Mouse (Mus musculus) C2C12 (cell line): ENCODE measurements around the gene Gm20422. TPM values are rescaled to one million over a fixed set of nuclear protein-coding genes. Genes with fewer than 3 reads are reported as not detected.

Experiments
- H3K27me3 ChIP-seq: one replicate; pipeline ENCODE4 v1.6.1; 2011; ENCODE audit not compliant: control insufficient read depth, insufficient read depth, insufficient read length
- H3K36me3 ChIP-seq: one replicate; pipeline ENCODE4 v1.6.1; 2011; ENCODE audit not compliant: control insufficient read depth, insufficient read depth
- H3K4me3 ChIP-seq: one replicate; pipeline ENCODE4 v1.5.1; 2011; ENCODE audit warnings: mild to moderate bottlenecking, control low read depth; ENCODE audit not compliant: poor library complexity, insufficient read depth, severe bottlenecking
- H3K79me2 ChIP-seq: one replicate; pipeline ENCODE4 v1.6.1; 2011; ENCODE audit not compliant: control insufficient read depth, insufficient read depth
- H3K79me3 ChIP-seq: one replicate; pipeline ENCODE4 v1.6.1; 2011; ENCODE audit warnings: low read depth, control low read depth
- H3ac ChIP-seq: one replicate; pipeline ENCODE3; 2011; ENCODE audit warnings: low read depth; ENCODE audit not compliant: control insufficient read depth, insufficient read length
- CEBPB ChIP-seq: IDR thresholded peaks from one replicate; pipeline ENCODE4 v1.6.1; 2011; ENCODE audit warnings: low read depth, mild to moderate bottlenecking, control low read depth, moderate library complexity
- CTCF ChIP-seq: IDR thresholded peaks from one replicate; pipeline ENCODE4 v1.5.1; 2011; ENCODE audit not compliant: control insufficient read depth, insufficient read depth, insufficient read length
- FOSL1 ChIP-seq: IDR thresholded peaks from one replicate; pipeline ENCODE4 v1.8.0; 2011; ENCODE audit warnings: mild to moderate bottlenecking, low read length; ENCODE audit not compliant: poor library complexity, insufficient read depth, severe bottlenecking
- MAX ChIP-seq: IDR thresholded peaks from one replicate; pipeline ENCODE4 v1.6.1; 2011; ENCODE audit warnings: mild to moderate bottlenecking, control low read depth
- MYOD1 ChIP-seq: IDR thresholded peaks from one replicate; pipeline ENCODE4 v1.6.1; 2011; ENCODE audit warnings: low read depth; ENCODE audit not compliant: control insufficient read depth, insufficient read length
- MYOG ChIP-seq: IDR thresholded peaks from one replicate; pipeline ENCODE4 v1.6.1; 2011; ENCODE audit not compliant: control insufficient read depth, insufficient read length; ENCODE audit errors: extremely low read depth
- USF1 ChIP-seq: IDR thresholded peaks from one replicate; pipeline ENCODE4 v1.6.1; 2011; ENCODE audit warnings: low read depth, mild to moderate bottlenecking, control low read depth, moderate library complexity
- polyA plus RNA-seq: library from polyadenylated mRNA; unstranded; fragments of >200 nt; fragmentation: generic; extraction: Trizol; gene quantifications from one replicate; pipeline ENCODE4 v1.2.1, GENCODE M21; 2012; ENCODE audit warnings: missing spikeins

Gene Gm20422
- polyA plus RNA-seq, 1 experiment: 0.28 TPM

DNA sequence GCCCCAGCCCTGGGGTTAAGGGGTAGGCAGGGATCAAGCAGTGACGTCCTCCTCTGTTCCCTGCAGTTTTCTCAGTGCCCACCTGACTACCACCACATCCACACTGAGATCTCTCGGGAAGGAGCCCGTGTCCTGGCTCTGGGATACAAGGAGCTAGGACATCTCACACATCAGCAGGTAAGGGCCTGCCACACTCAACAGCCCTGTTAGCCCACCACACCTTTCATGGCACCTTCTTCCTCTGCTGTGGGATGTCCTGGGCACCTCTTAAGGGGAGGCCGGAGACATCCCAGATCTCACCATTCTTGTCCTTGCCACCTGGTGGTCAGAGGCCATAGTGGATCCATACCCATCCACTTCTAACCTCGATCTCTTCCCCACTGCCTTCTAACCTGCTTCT is 25.3 kb upstream of the Gm20422 start:
- no peaks in the 10 kb centered on the region for H3K27me3 ChIP-seq
- H3K36me3 ChIP-seq: peaks cover 88% of the 10 kb centered on the region
- H3K4me3 ChIP-seq: no peak overlapping the region
- TF ChIP-seq MYOD1 (no peak), FOSL1 (no peak), CEBPB (no peak), USF1 (no peak), CTCF (no peak), MYOG (no peak), MAX (no peak)
- no peak overlapping the region for H3ac ChIP-seq
- no peaks in the 10 kb centered on the region for H3K79me3 ChIP-seq
- peaks cover 6% of the 10 kb centered on the region for H3K79me2 ChIP-seq

DNA sequence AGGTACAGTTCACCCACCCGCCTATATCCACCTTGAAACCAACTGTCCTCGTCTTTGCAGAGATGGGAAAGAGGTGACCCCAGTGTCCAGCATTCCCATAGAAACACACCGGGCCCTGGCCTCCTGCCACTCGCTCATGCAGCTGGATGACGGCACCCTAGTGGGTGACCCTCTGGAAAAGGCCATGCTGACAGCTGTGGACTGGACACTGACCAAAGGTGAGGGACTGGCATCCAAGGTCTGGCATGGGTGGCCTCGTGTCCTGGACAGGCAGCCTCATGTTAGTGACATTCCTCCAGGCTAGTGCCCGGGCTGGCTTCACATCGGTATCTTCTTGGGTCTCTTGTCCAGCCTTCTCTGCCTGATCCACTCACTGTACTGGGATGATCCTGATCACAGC is 24.6 kb upstream of the Gm20422 start:
- TF ChIP-seq MAX (no peak), FOSL1 (no peak), MYOG (no peak), CTCF (no peak), MYOD1 (no peak)
- Histone ChIP-seq H3K36me3 (peaks cover 89% of the 10 kb centered on the region), H3K27me3 (no peaks in the 10 kb centered on the region), H3K79me2 (peaks cover 13% of the 10 kb centered on the region), H3K4me3 (no peak overlapping the region), H3K79me3 (no peaks in the 10 kb centered on the region), H3ac (no peak overlapping the region)

DNA sequence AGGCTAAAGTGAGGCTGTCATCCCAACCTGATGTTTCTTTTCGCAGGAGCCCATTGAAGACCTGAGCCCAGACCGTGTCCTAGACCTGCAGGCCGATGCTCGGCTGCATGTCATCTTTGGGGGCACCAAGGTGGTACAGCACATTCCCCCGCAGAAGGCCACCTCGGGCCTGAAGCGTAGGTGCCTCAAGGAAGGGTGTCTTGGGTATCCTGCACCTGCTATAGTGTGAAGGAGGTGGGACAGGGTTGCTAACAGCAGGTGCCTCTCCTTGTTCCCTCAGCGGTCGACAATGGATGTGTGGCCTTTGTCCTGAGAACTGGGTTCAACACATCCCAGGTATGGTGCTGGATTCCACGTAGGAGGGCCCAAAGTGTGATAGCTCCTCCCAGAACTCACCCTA is 23.0 kb upstream of the Gm20422 start:
- H3K36me3 ChIP-seq: peaks cover 89% of the 10 kb centered on the region
- H3K27me3 ChIP-seq: no peaks in the 10 kb centered on the region
- no peak overlapping the region for H3ac ChIP-seq
- peaks cover 29% of the 10 kb centered on the region for H3K79me2 ChIP-seq
- TF ChIP-seq USF1 (no peak), CEBPB (no peak), MAX (no peak), MYOG (no peak), MYOD1 (no peak), FOSL1 (no peak), CTCF (no peak)
- no peak overlapping the region for H3K4me3 ChIP-seq
- H3K79me3 ChIP-seq: peaks cover 15% of the 10 kb centered on the region

DNA sequence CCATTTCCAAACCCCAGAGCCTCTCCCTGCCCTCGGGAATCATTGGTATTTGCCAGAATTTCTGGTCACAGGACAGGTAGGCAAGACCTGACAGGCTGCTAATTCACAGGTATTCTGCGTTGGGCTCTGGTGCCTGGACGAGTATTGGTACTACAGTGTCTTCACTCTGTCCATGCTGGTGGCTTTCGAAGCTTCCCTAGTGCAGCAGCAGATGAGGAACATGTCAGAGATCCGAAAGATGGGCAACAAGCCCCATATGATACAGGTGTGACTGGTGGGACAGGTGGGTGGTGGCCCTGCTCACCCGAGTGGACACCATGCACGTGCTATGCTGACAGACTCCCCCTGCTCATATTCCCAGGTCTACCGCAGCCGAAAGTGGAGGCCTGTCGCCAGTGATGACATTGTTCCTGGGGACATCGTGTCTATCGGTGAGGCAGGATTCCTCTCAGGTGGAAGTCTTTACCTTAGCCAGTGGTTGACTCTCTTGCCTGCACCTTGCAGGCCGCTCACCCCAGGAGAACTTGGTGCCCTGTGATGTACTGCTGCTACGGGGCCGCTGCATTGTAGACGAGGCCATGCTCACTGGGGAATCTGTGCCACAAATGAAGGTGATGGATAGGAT is 22.1 kb upstream of the Gm20422 start:
- peaks cover 37% of the 10 kb centered on the region for H3K79me2 ChIP-seq
- H3K27me3 ChIP-seq: no peaks in the 10 kb centered on the region
- H3K36me3 ChIP-seq: peaks cover 82% of the 10 kb centered on the region
- peaks cover 23% of the 10 kb centered on the region for H3K79me3 ChIP-seq
- no peak overlapping the region for H3K4me3 ChIP-seq
- no peak for TF ChIP-seq MAX
- TF ChIP-seq MYOG: no peak
- no peak for TF ChIP-seq CEBPB
- no peak for TF ChIP-seq CTCF
- no peak for TF ChIP-seq FOSL1
- TF ChIP-seq USF1: no peak
- no peak for TF ChIP-seq MYOD1
- no peak overlapping the region for H3ac ChIP-seq

DNA sequence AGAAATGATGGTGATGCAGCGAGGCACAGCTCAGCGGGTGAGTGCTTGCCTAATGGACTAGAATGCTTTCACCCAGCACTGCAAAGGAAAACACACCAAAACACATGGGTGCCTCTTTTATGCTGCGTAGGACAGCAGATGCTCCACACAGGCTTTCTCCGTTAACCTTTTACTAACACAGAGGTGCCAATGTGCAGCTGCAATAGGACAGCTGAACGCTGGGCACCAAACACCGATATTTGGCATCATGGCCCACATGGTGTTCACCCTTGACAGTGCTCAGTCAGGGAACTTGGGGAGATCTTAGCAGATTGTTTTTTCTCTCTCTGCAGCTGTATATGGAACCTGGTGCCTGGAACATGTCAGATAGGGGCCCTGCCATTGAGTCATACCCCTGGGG is 20.2 kb upstream of the Gm20422 start:
- H3K79me3 ChIP-seq: peaks cover 29% of the 10 kb centered on the region
- TF ChIP-seq USF1 (no peak), CTCF (no peak), CEBPB (no peak), MYOD1 (no peak), MYOG (no peak), FOSL1 (no peak), MAX (no peak)
- H3K79me2 ChIP-seq: peaks cover 47% of the 10 kb centered on the region
- H3K27me3 ChIP-seq: no peaks in the 10 kb centered on the region
- no peak overlapping the region for H3K4me3 ChIP-seq
- no peak overlapping the region for H3ac ChIP-seq
- H3K36me3 ChIP-seq: peaks cover 67% of the 10 kb centered on the region

DNA sequence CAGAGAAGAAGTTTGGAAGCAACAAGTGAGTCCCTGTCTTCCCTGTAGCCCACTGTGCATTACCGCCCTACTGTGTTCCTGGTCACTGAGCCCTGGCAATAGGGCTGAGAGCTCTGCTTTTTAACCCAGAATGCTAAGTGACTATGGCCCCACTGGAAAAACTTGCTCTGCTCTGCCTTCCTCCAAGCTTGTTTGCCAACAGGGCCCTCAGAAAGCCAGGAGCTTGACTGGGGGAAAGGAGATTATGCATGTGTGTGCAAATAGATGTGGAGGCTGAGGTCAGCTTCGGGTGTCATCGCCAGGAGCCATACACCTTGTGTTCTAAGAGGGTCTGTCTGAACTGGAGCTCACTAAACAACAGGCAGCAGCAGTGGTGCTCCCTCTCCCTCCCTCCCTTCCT is 19.4 kb upstream of the Gm20422 start:
- no peak overlapping the region for H3ac ChIP-seq
- no peak overlapping the region for H3K4me3 ChIP-seq
- peaks cover 29% of the 10 kb centered on the region for H3K79me3 ChIP-seq
- peaks cover 47% of the 10 kb centered on the region for H3K79me2 ChIP-seq
- no peaks in the 10 kb centered on the region for H3K27me3 ChIP-seq
- TF ChIP-seq MYOG (no peak), CEBPB (no peak), MAX (no peak), CTCF (no peak), MYOD1 (no peak), USF1 (no peak), FOSL1 (no peak)
- H3K36me3 ChIP-seq: peaks cover 60% of the 10 kb centered on the region
